Mouse (Mus musculus) cerebellum, adult 11 months (tissue): ENCODE measurements around the gene Ranbp3.
"Not testable (repeated sequence)": the region's sequence is repeated elsewhere in the genome, so short reads cannot be mapped to it uniquely, and the experiment has no call there.

Experiments
- DNase-seq: peaks from one replicate; pipeline ENCODE4 v3.0.0; 2022

Gene Ranbp3

GRCm38 (mm10) chr17:56672941-56673646 lies at the start of gene Ranbp3:
Gene Ranbp3 (plus strand): TSS chr17:56673294.
- DNase-seq = peak; percentile 100

GRCm38 (mm10) chr17:56625495-56625894 lies 47.6 kb upstream of the Ranbp3 start:
- no peak for DNase-seq

GRCm38 (mm10) chr17:56626260-56626659 lies 46.8 kb upstream of the Ranbp3 start:
- DNase-seq = no peak

- DNase-seq = peak; percentile 97
Observed at GRCm38 (mm10) chr17:56626754-56627470, 46.2 kb upstream of the Ranbp3 start, which contains the start of gene Lonp1. Gene Lonp1 (minus strand): TSS chr17:56626887.

GRCm38 (mm10) chr17:56627530-56628277 lies 45.4 kb upstream of the Ranbp3 start, which contains the start of gene Catsperd:
Gene Catsperd (plus strand): TSS chr17:56628143.
- no peak for DNase-seq

- not testable (repeated sequence) for DNase-seq
Observed at GRCm38 (mm10) chr17:56629800-56630781, 43.0 kb upstream of the Ranbp3 start.

GRCm38 (mm10) chr17:56631807-56632206 lies 41.3 kb upstream of the Ranbp3 start:
- no peak for DNase-seq

GRCm38 (mm10) chr17:56634023-56634422 lies 39.1 kb upstream of the Ranbp3 start:
- no peak for DNase-seq

- DNase-seq = no peak
Observed at GRCm38 (mm10) chr17:56643237-56643636, 29.9 kb upstream of the Ranbp3 start.

GRCm38 (mm10) chr17:56647546-56647945 lies 25.5 kb upstream of the Ranbp3 start:
- DNase-seq = no peak

GRCm38 (mm10) chr17:56651801-56652200 lies 21.3 kb upstream of the Ranbp3 start:
- no peak for DNase-seq

- no peak for DNase-seq
Observed at GRCm38 (mm10) chr17:56654771-56655170, 18.3 kb upstream of the Ranbp3 start.

- no peak for DNase-seq
Observed at GRCm38 (mm10) chr17:56655311-56655710, 17.8 kb upstream of the Ranbp3 start.

GRCm38 (mm10) chr17:56656171-56656570 lies 16.9 kb upstream of the Ranbp3 start:
- no peak for DNase-seq

- no peak for DNase-seq
Observed at GRCm38 (mm10) chr17:56663659-56664058, 9.4 kb upstream of the Ranbp3 start.

- DNase-seq = no peak
Observed at GRCm38 (mm10) chr17:56664333-56664732, 8.8 kb upstream of the Ranbp3 start.

- DNase-seq = no peak
Observed at GRCm38 (mm10) chr17:56666384-56666783, 6.7 kb upstream of the Ranbp3 start.

GRCm38 (mm10) chr17:56667591-56667990 lies 5.5 kb upstream of the Ranbp3 start:
- no peak for DNase-seq

- DNase-seq = peak; percentile 82
Observed at GRCm38 (mm10) chr17:56668384-56669144, 4.5 kb upstream of the Ranbp3 start.

GRCm38 (mm10) chr17:56669766-56670165 lies 3.3 kb upstream of the Ranbp3 start:
- no peak for DNase-seq
